Mouse (Mus musculus) erythroblast, embryonic 14.5 days (primary cell): ENCODE measurements around the gene Cstl1. TPM values are rescaled to one million over a fixed set of nuclear protein-coding genes. Genes with fewer than 3 reads are reported as not detected.

Experiments used
- H3K27me3 ChIP-seq: 2 replicates; pipeline ENCODE4 v1.6.1; 2012; ENCODE audit warnings: inconsistent platforms; ENCODE audit not compliant: control insufficient read depth
- H3K36me3 ChIP-seq: 2 replicates; pipeline ENCODE4 v1.6.1; 2012; ENCODE audit warnings: mild to moderate bottlenecking, inconsistent platforms; ENCODE audit not compliant: control insufficient read depth
- H3K4me1 ChIP-seq: 2 replicates; pipeline ENCODE4 v1.6.1; 2012; ENCODE audit warnings: inconsistent platforms; ENCODE audit not compliant: control insufficient read depth
- H3K4me3 ChIP-seq: replicated peaks from 2 replicates; pipeline ENCODE3; 2012; ENCODE audit warnings: moderate library complexity, mild to moderate bottlenecking, inconsistent platforms
- H3K9me3 ChIP-seq: 2 replicates; pipeline ENCODE4 v1.6.1; 2012; ENCODE audit warnings: low read length, inconsistent platforms, mixed read lengths; ENCODE audit not compliant: control insufficient read depth
- GATA1 ChIP-seq: IDR thresholded peaks from 2 replicates; pipeline ENCODE4 v1.6.1; 2012; ENCODE audit warnings: low read length, inconsistent platforms, mixed read lengths
- TAL1 ChIP-seq: IDR thresholded peaks from 3 replicates; pipeline ENCODE4 v1.6.1; 2012; ENCODE audit warnings: low read length, inconsistent platforms, mixed read lengths
- polyA plus RNA-seq: library from polyadenylated mRNA; stranded (reverse); fragments of >175 nt; gene quantifications from 2 replicates; pipeline ENCODE4 v1.2.3, GENCODE M21; 2012

Gene Cstl1
- polyA plus RNA-seq, 1 experiment: not detected

GRCm38 (mm10) chr2:148801491-148801921 lies 51.3 kb downstream of the Cstl1 start:
- Histone ChIP-seq H3K4me1 (no peaks in the 10 kb centered on the region), H3K4me3 (no peak overlapping the region), H3K36me3 (no peaks in the 10 kb centered on the region), H3K9me3 (no peaks in the 10 kb centered on the region), H3K27me3 (no peaks in the 10 kb centered on the region)
- TF ChIP-seq TAL1 (no peak), GATA1 (no peak)

Other genes with a start within 250 kb of the Cstl1 start
- gene Nxt1, start 77.8 kb upstream of the Cstl1 start, polyA plus RNA-seq: 4.3 and 4.6 TPM in 2 replicates
- gene Gzf1, start 69.3 kb upstream of the Cstl1 start, polyA plus RNA-seq: 0.06 and 0.09 TPM in 2 replicates
- not detected in 2 replicates for gene Napb, start 17.9 kb upstream of the Cstl1 start, polyA plus RNA-seq
- not detected in 2 replicates for gene Cst11, start 21.1 kb downstream of the Cstl1 start, polyA plus RNA-seq
- gene 8030411F24Rik, start 31.7 kb downstream of the Cstl1 start, polyA plus RNA-seq: not detected in 2 replicates
- gene Cst12, start 39.0 kb downstream of the Cstl1 start, polyA plus RNA-seq: not detected in 2 replicates
- not detected in 2 replicates for gene Cst8, start 48.4 kb downstream of the Cstl1 start, polyA plus RNA-seq
- not detected in 2 replicates for gene Cst13, start 69.7 kb downstream of the Cstl1 start, polyA plus RNA-seq
- not detected in 2 replicates for gene Cst9, start 84.8 kb downstream of the Cstl1 start, polyA plus RNA-seq
- not detected in 2 replicates for gene 9230104L09Rik, start 114.7 kb downstream of the Cstl1 start, polyA plus RNA-seq
- gene Cst3, start 125.3 kb downstream of the Cstl1 start, polyA plus RNA-seq: 7.4 and 8.3 TPM in 2 replicates